Mouse (Mus musculus) liver (tissue): Measurements from ENCODE around the gene F8.
"Not testable (repeated sequence)": the region's sequence is repeated elsewhere in the genome, so short reads cannot be mapped to it uniquely, and the experiment has no call there.

Source experiments
- DNase-seq: peaks from one replicate; pipeline ENCODE4 v3.0.0-alpha.2; 2020; ENCODE audit warnings: mixed read lengths

Gene F8

DNA sequence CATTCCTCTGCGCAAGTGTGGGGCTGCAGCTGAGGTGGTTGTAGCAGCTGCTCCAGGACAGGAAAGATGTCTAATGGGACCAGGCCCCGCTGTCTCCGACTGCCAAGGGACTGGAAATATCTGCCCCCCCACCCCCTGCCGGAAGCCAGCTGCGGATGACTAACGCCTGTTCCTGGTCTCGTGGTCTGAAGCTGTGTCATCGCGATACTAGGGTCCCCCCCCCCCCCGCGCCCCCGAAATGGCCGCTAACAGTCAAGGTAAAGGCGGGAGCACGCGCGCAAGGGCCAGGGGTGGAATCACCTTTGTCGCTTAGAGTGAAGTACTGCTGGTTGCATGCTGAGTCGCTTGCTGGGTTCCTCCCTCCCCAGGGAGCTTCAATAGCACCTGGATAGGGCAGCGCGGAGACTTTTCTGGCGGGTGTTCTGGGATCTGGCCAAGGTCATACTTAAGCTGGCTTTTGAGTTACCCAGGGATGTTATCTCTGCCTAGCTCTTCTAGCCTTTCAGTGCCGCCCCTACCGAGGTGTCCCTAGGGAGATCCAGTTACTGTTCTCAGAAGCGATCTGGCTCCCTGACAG, at the start of gene F8, which contains the start of gene Fundc2:
Gene F8 (minus strand): TSS at position 421 of the 577 bp plus-strand sequence.
Gene Fundc2 (plus strand): TSS at position 205 of the 577 bp plus-strand sequence.
- DNase-seq = peak; percentile 86

GRCm38 (mm10) chrX:75415936-75416785, 33.7 kb upstream of the F8 start, which contains the start of the genes Cmc4, Mtcp1 and Brcc3:
Gene Cmc4, minus strand, starts transcription at chrX:75416584.
Gene Mtcp1, minus strand, starts transcription at chrX:75416588.
Gene Brcc3, plus strand, starts transcription at chrX:75416628.
- peak; percentile 94 for DNase-seq

- DNase-seq = no peak
These were observed 27.3 kb upstream of the F8 start for GRCm38 (mm10) chrX:75409711-75410110.

DNA sequence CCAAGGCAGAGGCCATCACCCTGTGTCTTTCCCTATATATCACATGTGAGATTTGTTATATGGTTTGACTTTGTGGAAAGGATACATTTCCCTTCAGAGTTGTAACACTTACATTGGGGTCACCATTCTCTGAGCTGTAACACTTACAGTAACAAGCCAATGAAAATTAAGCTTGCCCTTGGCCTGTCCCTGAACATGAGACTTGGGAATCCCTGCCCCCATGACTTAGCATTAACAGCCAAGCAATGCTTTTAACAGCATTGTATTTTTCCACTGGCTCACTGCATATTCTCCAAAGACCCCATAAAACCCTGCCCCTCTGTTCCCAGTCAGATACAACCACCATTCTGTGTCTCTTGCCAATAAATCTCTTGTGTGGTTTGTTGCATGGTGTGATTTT, 20.9 kb upstream of the F8 start:
- no peak for DNase-seq

DNA sequence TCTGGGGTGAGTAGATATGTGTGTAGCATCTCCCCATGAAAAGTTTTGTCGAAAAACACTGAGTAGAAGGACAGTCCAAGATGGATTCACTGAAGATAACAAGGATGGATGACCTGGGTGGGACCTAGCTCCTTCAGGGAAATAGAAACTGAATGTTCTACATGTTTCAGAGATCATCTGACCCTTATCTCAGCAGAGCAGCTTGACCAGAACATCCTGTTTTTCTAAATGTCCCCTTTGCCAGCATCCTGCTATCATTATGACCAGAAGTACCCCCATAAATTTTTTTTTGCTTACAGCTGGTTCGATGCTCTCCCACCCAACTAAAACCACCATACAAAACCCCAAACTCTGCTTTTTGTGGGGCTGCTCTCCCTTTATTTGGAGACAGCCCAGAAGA, 20.3 kb upstream of the F8 start:
- DNase-seq = peak; percentile 7

DNA sequence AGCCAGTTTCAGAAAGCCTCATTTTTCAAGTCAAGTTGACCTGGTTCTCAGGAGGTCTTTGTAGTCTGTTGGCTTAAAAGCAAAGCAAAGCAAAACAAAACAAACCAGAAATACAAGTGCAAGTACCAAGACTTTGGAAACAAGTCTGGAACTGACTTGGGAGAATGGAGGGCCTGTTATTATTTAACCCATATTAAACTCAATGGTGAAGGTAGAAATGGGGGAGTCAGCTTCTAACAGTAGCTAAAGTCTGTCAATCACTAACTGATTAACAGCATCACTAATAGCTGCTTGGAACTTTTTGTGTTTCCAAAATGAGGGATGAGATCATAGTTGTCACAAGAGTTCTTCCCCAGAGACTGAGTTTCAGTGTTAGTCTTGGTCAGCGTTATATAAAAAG, 17.1 kb upstream of the F8 start:
- no peak for DNase-seq

DNA sequence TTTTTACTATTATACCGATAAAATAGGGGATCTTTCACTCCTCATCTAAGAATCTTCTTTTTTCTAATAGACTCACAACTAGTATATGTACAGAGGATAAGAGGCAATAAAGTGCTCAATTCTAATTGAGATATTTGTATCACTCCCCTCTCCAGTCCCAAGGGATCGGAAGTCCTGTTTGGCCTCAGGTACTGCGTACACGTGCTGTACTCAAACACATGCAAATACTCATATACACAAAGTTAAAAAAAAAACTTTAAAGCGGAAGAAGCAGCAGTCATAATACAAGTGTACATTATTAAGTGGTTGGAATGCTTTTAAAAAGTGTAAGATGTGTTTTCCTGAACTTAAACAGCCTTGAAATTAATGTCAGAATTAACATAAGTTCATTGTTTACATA, 716 bp downstream of the F8 start:
- no peak for DNase-seq

GRCm38 (mm10) chrX:75381176-75381575, 1.2 kb downstream of the F8 start:
- DNase-seq = no peak

DNA sequence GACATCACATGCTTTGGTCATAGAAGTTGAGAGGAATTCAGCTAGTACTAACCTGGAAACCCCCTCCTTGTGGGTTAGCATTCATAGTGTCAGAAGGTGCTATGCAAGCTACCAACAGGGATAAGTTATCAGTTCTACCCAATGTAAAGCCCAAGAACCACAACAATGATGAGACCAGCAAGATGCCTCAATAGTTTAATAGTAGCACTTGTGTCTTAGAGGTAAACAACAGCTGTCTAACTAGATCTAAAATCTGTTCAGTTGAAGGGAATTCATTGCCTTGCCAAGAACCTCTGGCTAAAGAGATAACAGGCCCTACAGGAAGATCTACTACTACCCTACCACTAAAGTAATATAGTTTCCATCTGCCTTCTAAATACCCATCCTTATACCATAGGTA, 5.6 kb downstream of the F8 start:
- no peak for DNase-seq

GRCm38 (mm10) chrX:75372666-75373425, 9.6 kb downstream of the F8 start:
- no peak for DNase-seq

GRCm38 (mm10) chrX:75370197-75370596, 12.2 kb downstream of the F8 start:
- DNase-seq = no peak

- DNase-seq = no peak
These were observed 58.9 kb downstream of the F8 start for GRCm38 (mm10) chrX:75323556-75323955.

- no peak for DNase-seq
These were observed 110.7 kb downstream of the F8 start for GRCm38 (mm10) chrX:75271676-75272075.

DNA sequence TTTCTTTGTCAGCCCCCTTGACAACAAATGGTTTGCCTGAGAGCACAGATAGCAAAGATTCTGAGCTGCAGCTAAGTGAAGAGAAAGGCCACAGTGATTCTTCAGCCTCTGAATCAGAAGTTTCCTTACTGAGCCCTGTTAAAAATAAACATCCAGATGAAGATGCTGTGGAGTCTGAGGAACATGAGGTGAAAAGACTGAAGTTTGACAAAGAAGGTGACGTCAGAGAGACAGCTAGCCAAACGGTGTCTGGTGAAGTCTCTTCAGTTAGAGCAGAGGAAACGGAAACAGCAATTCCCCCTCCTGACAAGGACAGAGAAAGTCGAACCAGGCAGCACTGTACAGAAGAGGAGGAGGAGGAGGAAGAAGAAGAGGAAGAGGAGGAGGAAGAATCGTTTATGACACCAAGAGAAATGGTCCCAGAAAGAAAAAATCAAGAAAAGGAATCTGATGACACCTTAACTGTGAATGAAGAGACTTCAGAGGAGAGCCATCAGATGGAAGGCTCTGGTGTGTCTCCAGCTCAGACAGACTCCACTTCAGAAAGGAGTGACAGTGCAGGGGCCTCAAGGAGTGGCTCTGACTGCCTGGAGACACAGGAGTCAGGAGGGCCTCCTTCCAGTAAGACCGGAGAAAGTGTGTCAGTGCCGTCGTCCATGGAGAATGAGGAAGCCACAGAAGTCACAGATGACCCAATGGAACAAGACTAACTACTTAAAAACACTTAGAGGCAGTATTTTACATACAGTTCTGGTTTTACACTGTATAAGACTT, 148.6 kb downstream of the F8 start:
- not testable (repeated sequence) for DNase-seq

DNA sequence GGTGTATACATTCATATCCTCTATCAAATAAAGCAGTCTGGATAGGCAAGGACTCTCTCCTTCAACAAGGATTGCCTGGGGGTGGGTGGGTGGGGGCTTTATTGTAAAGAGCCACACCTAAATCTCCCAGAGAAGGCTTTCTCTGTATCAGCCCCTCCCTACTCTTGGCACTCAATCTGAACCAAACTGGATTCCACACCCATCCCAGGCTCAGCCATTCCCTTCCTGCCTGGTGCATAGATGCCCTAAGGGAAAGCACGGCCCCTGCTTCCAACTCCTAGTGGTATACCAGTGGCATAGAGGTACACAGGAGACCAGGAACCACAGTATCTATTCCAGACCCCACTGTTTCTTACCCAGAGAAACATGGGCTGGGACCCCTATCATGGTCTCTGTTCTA, 151.0 kb downstream of the F8 start:
- no peak for DNase-seq

DNA sequence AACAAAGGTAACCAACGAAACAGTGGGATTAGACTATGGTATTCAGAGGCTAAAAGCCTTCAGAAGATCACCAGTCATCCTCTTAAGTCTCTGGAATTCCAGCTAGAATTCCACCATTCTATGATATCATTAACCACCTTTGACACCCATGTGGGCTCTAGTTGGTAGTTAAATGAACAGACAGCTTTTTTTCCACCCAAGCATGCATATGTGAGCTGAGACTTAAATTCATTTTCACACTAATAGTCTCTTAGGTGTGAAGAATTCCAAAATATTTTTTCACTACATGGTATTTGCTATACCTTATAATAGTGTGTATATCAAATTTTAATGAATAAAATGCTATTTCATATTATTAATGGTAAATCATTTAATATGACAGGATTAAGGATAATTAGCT, 218.7 kb downstream of the F8 start, which contains the start of gene Smim9:
Gene Smim9 (minus strand): TSS at position 101 of the 400 bp plus-strand sequence.
- DNase-seq = no peak

DNA sequence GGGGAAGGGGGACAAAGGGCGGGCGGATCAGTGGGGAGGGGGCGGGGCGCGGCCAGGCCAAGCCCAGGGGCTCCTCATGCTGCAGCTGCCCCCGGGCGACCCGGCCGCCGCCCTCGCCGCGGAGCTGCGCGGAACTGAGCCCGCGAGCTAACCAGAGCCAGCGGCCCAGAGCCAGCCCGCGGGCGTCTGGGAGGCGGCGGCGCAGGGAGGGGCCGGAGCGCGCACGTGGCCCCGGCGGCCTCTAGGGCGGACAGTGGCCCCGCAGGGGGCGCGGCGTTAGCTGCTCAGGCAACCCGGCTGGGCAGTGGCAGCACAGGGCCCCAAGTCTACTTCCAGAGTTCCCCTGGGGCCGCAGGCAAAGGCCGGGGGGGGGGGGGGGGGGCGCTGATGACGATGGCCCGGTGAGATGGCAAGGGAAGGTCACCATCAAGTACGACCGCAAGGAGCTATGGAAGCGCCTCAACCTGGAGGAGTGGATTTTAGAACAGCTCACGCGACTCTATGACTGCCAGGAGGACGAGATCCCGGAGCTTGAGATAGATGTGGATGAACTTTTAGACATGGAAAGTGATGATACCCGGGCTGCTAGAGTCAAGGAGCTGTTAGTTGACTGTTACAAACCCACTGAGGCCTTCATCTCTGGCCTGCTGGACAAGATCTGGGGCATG, 226.7 kb downstream of the F8 start:
- peak; percentile 76 for DNase-seq

DNA sequence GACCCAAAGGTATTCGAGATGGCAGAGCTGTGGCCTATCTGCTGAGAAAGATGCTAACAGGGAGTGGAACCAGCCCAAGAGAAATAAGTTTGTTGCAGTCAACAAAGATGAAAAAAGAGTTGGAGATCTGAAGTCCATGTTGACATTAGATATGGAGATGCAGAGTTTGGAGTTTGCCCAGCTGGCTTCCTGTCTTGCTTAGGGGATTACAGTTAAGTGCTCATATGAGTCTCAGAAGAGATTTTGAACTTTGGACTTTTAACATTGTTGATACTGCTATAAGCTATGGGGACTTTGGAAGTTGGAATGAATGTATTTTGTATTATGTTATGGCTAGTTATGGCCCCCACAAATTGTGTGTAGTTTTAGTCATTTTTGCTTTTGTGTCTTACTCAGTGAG, 230.2 kb downstream of the F8 start:
- DNase-seq = no peak

DNA sequence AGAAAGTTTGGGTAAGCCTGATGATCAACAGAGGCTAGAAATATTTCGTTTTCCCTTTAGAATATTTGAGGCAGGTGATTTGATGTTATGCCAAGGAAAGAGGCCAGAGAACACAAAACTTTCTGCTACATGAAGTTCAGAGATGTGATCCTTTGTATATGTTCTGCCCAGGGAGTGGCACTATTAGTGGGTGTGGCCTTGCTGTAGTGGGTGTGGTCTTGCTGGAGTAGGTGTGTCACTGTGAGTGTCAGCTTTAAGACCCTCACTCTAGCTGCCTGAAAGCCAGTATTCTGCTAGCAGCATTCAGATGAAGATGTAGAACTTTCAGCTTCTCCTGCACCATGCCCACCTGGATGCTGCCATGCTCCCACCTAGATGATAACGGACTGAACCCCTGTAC, 232.1 kb downstream of the F8 start:
- DNase-seq = peak; percentile 51

GRCm38 (mm10) chrX:75148414-75148813, 234.0 kb downstream of the F8 start:
- no peak for DNase-seq

- peak; percentile 66 for DNase-seq
These were observed 239.3 kb downstream of the F8 start for GRCm38 (mm10) chrX:75143124-75143555.

DNA sequence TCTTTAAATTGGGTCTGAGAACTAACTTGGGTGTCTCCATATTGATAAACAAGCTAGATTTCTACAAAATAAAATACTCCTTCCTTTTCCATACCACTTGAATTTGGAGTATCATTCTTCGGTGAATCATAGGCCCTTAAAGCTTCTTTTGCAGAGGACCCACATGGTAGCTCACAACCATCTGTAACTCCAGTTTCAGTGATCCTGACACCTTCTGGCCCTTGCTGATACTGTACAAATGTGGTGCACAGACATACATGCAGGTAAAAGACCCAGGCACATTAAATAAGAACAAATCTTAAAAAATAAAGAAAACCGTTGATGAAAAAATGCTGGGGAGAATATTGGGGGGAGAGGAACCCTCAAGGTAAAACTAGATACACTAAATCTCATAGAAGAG, 244.2 kb downstream of the F8 start:
- no peak for DNase-seq
